Mouse (Mus musculus): ENCODE measurements around the gene Chrna4.

Gene Chrna4

DNA sequence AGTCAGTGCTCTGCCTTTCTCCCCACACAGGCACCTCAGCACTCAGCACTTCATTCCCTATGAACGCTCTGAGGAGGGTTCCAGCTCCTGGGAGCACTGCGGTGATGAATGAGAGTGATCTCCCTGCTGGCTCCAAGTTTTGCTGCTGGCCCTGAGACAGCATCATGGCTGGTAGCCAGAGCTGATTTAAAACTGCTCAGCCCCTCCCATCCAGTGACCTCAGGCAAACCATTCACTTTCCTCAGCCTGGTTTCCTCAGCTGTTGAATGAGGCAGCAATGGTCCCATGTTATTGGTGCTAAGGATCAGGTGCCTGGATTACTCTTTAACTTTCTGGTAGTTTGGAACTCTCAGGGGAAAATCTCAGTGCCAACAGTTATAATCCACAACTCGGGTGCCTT is at the start of gene Chrna4:
Chrna4 (minus strand) TSS at position 110 of the 400 bp plus-strand sequence.
- POLR2A ChIA-PET: interaction anchor here in 3 of 4 experiments (1.0 to 1.5 kb wide), 4 partner anchors 14 to 138 kb away, joined by 3 to 5 read pairs (median 3); no protein-coding TSS in a partner anchor

DNA sequence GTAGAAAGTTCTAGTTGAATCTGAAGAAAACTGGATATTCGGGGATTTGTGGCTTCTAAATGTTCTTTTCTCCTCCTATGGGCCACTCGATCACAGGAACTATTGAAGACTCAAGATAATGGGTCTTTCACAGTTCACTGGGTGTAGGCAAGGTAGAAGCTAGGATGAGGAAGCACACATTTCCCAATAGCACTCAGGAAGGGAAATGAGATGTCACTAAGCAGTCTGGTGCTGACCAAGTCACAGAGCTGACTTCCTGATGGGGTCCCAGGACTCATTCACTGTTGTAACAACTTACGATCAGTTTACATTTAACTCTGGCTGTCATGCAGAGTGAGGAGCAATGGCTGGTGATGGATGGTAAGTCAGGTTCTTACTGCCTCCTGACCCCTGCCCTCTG is 46.8 kb upstream of the Chrna4 start:
- POLR2A ChIA-PET: interaction anchor here in 2 of 4 experiments (0.7 to 1.0 kb wide), 2 partner anchors 153 to 402 kb away, joined by 3 read pairs; no protein-coding TSS in a partner anchor
- CTCF ChIA-PET: no interaction called here

More for the DNA sequence above, at the start of gene Chrna4:
- CTCF ChIA-PET: interaction anchor here in 1 of 4 experiments (2.2 kb wide), 1 partner anchor 14 kb away, joined by 5 read pairs; no protein-coding TSS in a partner anchor

DNA sequence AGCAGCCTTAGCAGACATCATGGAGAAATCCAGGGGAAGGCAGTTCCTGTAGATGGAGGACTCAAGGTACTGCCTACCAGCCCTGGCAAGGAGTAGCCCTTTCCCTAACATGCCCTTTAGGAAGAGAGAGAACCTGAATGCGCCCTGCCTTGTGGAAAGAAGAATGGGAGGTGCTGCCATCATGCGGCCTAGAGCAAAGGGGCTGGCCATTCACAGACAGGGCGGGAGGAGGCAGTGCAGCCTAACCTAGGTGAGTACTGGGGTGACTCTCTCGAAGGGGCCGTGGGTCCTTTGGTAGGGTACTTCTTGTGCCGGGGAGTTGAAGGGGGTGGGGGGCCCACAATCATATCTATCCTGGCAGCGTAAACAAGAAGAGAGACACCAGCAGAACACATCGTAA is 41.7 kb upstream of the Chrna4 start:
- POLR2A ChIA-PET: interaction anchor here in 2 of 4 experiments (0.5 to 0.8 kb wide), 2 partner anchors 163 to 174 kb away, joined by 3 read pairs; no protein-coding TSS in a partner anchor
- CTCF ChIA-PET: interaction anchor here in 1 of 4 experiments (0.8 kb wide), 1 partner anchor 147 kb away, joined by 3 read pairs; no protein-coding TSS in a partner anchor

DNA sequence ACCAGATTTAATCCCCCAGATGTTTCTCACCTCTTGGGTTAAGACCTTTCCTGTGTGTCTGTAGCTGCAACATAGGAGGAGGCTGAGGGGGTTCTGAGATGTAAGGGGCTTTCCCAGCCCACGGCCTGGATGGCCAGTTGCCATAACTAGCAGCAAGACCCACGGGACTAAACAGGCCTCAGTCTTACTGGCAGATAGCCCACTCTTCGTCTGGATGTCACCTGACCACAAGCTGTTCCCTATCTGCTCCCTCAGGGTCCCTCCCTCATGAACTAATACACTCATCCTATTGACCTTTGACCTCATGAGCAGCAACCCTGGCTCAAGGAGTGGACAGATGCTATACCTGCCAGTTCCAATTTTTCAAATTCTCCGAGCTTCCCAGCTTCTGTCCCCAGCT is 40.6 kb upstream of the Chrna4 start:
- CTCF ChIA-PET: interaction anchor here in 2 of 4 experiments (0.6 to 1.0 kb wide), 2 partner anchors 176 to 286 kb away, joined by 3 read pairs; no protein-coding TSS in a partner anchor
- POLR2A ChIA-PET: interaction anchor here in 1 of 4 experiments (1.5 kb wide), 1 partner anchor 13 kb away, joined by 5 read pairs; no protein-coding TSS in a partner anchor

DNA sequence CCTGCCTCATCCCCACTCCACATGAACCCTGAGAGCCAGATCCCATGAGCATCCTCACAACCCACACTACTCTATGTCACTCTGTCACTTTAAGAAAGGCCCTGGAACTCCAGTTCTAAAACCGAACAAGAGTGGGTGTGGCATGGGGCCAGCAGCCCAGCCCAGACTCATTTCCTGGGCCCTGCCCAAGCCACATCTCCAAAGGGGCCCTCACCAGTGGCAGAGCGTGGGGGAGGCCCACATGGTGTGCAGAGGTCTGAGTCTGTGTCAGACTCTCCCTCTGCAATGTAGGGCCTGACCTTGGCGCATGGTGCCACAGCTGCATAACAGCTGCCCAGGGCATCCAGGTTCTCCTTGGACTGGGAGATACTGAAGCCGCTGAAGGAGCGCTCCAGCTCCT is 37.5 kb upstream of the Chrna4 start:
- ChIA-PET CTCF (interaction anchor here in 1 of 4 experiments (0.6 kb wide), 1 partner anchor 17 kb away, joined by 3 read pairs; no protein-coding TSS in a partner anchor), POLR2A (interaction anchor here in 1 of 4 experiments (1.0 to 1.5 kb wide), 2 partner anchors 88 to 95 kb away, joined by 3 to 4 read pairs; partner anchors contain the start of gene Col20a1)

DNA sequence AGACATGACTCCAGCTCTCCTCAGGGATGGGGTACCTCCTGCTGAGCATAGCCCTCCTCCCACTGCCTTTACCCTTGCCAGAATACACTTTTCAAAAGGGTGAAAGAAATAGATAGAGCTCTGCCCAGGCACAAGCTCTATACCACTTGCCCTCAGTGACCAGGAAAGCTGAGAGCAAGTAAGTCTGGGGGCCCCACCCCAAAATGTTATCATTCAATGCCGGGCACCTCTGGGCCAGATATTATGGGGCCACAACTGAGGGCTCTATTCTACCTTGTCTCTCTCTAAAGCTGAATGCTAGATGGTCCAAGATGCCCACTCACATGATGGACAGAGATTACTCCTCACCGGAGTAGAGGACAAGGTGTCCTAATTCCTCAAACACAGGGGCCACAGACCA is 36.2 kb upstream of the Chrna4 start:
- CTCF ChIA-PET: interaction anchor here in 1 of 4 experiments (0.6 kb wide), 1 partner anchor 68 kb away, joined by 6 read pairs; no protein-coding TSS in a partner anchor
- POLR2A ChIA-PET: interaction anchor here in 2 of 4 experiments (0.6 to 0.9 kb wide), 3 partner anchors 21 to 39 kb away, joined by 3 to 4 read pairs (median 3); no protein-coding TSS in a partner anchor

DNA sequence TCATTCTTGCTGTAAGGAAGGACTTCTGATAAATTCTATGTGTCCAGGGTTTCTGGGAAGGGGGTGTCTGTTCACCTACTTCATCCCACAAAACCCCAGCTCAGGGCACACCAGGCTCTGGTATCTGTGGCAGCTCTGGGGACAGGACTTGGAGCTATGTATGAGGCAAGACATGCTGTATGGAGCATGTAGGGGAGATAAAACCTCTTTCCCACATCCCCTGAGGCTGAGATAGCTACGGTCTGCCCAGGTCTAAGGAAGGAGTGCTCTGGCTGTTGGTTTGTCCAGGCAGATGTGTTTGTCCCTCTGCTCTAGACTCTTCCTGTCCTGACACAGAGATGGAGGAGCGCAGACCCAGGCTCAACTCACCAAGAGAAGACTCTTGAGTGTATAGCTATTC is 35.6 kb upstream of the Chrna4 start:
- POLR2A ChIA-PET: interaction anchor here in 1 of 4 experiments (0.9 kb wide), 1 partner anchor 20 kb away, joined by 3 read pairs; no protein-coding TSS in a partner anchor
- CTCF ChIA-PET: interaction anchor here in 1 of 4 experiments (0.6 kb wide), 1 partner anchor 68 kb away, joined by 6 read pairs; no protein-coding TSS in a partner anchor

DNA sequence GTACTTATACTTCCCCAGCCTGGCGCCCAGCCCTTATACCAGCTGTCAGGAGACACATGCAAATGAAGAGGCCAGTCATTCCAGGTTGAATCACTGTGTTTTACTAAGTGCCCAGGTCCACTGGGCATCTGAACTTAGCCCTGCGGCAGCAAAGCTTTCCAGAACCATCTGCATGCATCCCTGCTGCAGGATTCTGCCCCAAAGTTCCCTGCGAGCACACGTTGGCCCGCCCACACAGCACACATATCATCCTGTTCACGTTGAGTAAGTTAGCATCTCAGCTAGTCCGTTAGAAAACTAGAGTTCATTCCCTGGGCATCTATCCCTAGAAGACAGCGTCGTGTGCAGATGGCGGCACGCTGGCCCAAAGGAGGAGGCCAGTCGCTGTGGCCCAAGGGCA is 32.2 kb upstream of the Chrna4 start:
- CTCF ChIA-PET: no interaction called here
- POLR2A ChIA-PET: no interaction called here

DNA sequence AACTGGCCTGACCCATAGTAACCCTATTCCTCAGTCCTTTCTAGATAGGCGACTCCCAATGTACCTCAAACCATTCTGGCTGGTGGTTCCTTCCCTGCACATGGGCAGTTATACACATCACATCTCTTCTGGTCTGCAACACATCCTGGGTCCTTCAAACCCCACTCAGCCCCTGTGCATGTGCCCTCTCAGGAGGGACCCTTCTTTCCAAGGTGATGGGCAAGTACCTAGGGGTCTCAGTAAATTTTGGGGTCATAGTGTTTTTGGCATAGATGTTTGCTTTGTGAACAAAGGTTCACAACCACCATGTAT is 29.0 kb upstream of the Chrna4 start:
- POLR2A ChIA-PET: no interaction called here
- CTCF ChIA-PET: interaction anchor here in 2 of 4 experiments (0.9 to 1.2 kb wide), 2 partner anchors 41 to 76 kb away, joined by 3 to 6 read pairs; no protein-coding TSS in a partner anchor

DNA sequence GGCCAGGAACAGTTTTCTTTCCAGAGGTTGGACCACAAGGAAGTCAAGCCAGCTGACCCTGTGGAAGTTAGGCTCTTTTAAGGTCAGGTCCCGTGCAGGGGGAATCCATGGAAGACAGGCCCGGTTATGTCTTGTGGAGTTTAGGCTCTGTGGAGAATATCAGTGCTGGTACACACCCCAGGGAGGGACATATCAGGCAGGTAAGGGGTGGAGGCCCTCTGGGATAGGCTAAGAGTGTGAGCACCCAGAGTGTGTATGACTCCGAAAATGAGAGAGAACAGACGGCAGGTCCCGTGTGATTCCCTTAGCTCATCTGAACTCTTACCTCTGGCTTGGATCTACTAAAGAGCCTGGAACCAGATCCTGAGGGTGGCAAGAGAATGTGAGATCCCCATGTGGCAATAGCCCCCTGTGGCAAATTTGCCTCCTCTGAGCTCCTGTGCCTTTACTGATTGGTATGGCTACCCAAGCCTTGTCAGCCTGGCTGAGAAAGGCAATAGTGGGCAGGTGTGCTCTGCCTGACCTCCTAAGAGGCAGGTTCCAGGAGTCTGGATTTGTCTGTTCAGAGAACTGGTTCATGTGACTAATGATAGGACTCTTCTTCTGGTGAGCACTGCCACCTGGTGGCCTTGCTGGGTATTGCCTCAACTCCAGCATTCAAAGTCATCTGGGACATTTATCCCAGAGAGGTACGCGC is 28.5 kb upstream of the Chrna4 start:
- ChIA-PET CTCF (interaction anchor here in 1 of 4 experiments (0.8 to 1.0 kb wide), 3 partner anchors 32 to 77 kb away, joined by 3 to 6 read pairs (median 3); no protein-coding TSS in a partner anchor), POLR2A (interaction anchor here in 1 of 4 experiments (0.7 to 1.2 kb wide), 2 partner anchors 99 to 267 kb away, joined by 3 read pairs; no protein-coding TSS in a partner anchor)

DNA sequence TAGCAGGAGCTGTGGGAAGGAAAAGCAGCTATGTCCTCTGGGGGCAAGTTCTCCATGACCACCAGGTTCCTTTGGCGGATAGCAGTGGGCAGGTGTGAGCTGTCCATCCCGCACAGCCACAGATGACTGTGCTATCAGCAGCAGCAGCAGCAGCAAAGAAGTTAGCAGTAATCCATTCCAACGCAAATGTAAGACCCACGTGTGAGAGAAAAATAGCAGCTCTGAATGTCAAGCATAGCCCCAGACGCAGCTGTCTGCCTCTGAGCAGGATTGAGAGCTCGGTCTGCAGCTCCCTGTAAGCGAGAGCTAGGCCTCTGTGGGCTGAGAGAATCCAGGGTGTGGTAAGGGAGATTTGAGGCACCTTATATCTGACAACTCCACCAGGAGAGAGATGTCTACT is 26.8 kb upstream of the Chrna4 start:
- ChIA-PET CTCF (interaction anchor here in 2 of 4 experiments (0.6 to 1.6 kb wide), 5 partner anchors 11 to 827 kb away, joined by 3 to 7 read pairs (median 3); no protein-coding TSS in a partner anchor), POLR2A (interaction anchor here in 1 of 4 experiments (0.9 to 1.2 kb wide), 2 partner anchors 12 to 13 kb away, joined by 3 to 5 read pairs; no protein-coding TSS in a partner anchor)

DNA sequence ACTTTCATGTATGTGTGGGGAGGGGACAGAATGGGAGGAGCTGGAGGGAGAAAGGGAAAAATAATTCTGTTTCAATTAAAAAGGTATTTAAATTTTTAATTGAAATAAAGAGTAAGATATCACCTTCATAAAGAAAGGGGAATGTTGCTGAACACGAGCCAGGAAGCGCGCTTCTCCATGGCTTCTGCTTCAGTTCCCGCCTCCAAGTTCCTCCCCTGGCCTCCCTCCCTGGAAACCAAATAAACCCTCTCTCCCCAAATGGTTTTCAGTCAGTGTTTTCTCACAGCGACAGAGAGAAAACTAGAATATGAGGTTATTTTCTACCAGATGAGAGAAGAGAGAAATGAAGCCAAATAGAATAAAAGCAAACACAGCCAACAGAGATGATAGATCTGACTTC is 25.2 kb upstream of the Chrna4 start:
- ChIA-PET POLR2A (interaction anchor here in 1 of 4 experiments (1.1 kb wide), 1 partner anchor 13 kb away, joined by 3 read pairs; no protein-coding TSS in a partner anchor), CTCF (no interaction called here)

DNA sequence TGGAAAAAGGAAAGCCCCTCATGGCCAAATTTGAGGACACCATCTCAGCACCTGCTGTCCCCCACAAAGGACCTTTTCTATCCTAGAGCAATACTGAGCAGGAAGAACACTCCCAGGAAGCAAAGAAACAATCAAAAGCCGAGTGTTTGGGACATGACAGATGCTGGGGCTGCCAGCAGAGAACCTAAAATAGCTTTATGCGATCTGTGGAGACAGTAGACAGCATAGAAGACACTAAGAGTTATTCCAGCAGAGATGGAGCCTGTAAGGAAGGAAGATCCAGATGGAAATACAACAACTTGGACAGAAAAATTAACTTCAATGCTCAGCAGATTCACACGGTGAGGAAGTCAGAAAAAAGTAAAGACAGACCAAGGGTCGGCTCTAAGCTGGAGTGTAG is 22.5 kb upstream of the Chrna4 start:
- POLR2A ChIA-PET: no interaction called here
- CTCF ChIA-PET: interaction anchor here in 1 of 4 experiments (1.0 kb wide), 1 partner anchor 102 kb away, joined by 3 read pairs; no protein-coding TSS in a partner anchor

DNA sequence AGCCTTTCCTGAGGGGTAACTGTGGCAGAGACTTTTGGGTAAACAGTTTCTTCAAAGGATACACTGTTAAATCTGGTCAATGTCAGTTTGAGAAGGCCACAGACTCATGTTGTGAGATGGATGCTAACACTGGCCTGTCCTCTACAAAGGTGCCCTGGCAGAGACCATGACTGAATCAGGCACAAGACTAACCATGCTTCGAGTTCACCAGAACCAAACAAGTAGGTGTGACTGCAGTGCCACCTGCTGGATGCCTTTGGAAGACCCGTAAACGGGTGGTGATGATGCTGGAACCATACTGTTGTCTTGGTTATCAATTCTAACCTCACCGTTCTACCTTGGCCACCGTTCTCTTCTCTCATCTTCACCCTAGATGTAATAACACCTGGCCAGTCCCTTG is 16.8 kb upstream of the Chrna4 start:
- ChIA-PET POLR2A (no interaction called here), CTCF (interaction anchor here in 3 of 4 experiments (0.9 to 2.8 kb wide), 7 partner anchors 28 to 185 kb away, joined by 3 to 14 read pairs (median 5); no protein-coding TSS in a partner anchor)

DNA sequence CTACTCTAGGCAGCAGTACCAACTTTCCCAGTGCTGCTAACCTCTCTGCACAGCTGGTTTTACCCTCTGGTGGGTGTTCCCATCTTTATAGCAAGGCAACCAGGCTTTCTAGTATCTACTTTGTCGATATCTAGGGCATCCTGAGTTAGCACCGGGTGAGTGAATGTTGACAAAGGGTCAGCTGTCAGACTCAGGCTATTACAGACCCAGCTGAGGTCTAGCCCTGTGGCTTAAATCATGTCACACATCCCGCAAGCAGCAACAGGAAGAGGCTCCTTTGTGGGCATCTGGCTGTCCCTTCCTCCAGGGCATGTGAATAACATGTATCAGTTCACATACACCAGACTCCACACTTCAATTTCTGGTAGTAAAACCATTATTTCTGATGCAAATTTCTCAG is 14.8 kb upstream of the Chrna4 start:
- CTCF ChIA-PET: interaction anchor here in 3 of 4 experiments (0.6 to 2.8 kb wide), 13 partner anchors 16 to 418 kb away, joined by 3 to 14 read pairs (median 5); partner anchors contain the start of gene Chrna4 (in 1 of the 3)
- POLR2A ChIA-PET: interaction anchor here (0.5 to 2.1 kb wide), 10 partner anchors 10 to 1617 kb away, joined by 3 to 7 read pairs (median 3); partner anchors contain the start of genes Chrna4 (in 1 of the 4) and Nkain4 (in 1 of the 4)

DNA sequence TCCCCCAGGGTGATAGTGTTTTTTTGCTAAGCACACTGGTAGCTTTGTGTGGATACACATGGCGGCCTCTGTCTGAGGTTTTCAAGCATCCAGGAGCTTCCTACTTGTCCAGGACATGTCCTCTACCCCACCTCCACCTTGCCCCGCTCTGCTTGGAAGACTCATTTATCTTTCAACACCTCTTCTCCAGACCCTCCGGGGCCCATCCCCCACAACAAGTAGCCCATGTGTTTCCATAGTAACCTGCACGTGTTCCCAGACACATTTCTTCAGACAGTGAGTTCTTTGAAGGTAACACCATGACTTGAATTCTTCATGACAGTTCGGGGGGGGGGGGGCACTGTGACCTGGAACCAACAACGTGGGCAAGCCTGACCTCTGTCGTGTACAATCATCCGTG is 14.0 kb upstream of the Chrna4 start:
- POLR2A ChIA-PET: interaction anchor here (0.6 to 2.1 kb wide), 8 partner anchors 9 to 218 kb away, joined by 3 to 8 read pairs (median 4); partner anchors contain the start of gene Chrna4 (in 1 of the 4)

DNA sequence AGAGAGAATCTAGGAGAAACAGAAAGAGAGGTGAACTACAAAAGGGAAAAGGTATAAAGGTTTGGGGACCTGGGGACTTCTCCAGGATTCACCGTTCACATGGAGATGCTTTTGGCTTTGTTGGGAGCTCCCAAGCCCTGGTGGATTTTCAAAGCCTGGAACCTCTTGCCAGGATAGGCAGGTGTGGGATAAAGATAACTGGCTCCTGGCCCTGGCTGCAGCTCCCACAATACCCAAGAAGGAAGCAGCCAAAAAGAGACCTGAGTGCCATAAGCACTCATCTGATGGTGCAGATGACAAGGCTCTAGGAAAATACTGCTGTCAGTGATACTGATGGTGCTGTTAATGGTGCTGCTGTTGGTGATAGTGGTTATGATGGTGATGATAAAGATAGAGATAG is 8.8 kb upstream of the Chrna4 start:
- ChIA-PET CTCF (interaction anchor here in 3 of 4 experiments (0.6 to 1.4 kb wide), 5 partner anchors 11 to 233 kb away, joined by 3 to 5 read pairs (median 3); no protein-coding TSS in a partner anchor), POLR2A (interaction anchor here in 1 of 4 experiments (1.2 kb wide), 1 partner anchor 131 kb away, joined by 4 read pairs; the partner anchor contains the start of gene Ythdf1)

More for the DNA sequence above, 14.0 kb upstream of the Chrna4 start:
- CTCF ChIA-PET: interaction anchor here (0.6 to 2.8 kb wide), 11 partner anchors 15 to 278 kb away, joined by 3 to 14 read pairs (median 5); partner anchors contain the start of gene Chrna4 (in 1 of the 4)

DNA sequence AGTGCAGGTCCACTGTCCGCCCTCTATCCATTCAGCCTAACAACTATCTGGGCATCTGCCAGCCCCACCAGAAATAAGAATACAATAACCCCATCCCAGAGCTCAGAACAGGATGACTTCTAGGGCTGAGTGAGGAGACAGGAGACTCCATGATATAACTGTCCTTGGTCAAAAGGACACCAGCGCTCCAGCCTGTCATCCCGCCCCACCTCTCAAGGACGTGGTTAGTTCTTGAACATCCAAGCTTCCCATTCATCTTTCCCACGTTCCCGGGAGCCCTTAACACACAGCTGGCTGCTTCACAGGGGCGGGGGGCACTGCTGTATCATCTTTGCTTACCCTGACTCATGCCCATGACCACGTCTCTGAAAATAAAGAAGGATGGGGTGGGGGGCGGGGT is 5.6 kb upstream of the Chrna4 start:
- POLR2A ChIA-PET: interaction anchor here in 1 of 4 experiments (1.2 to 2.0 kb wide), 2 partner anchors 8 to 60 kb away, joined by 3 to 7 read pairs; no protein-coding TSS in a partner anchor

More for the DNA sequence above, 5.6 kb upstream of the Chrna4 start:
- CTCF ChIA-PET: interaction anchor here in 2 of 4 experiments (0.9 to 1.5 kb wide), 3 partner anchors 15 to 520 kb away, joined by 3 read pairs; no protein-coding TSS in a partner anchor

All from embryonic stem cell, embryonic (primary cell).